Mouse (Mus musculus): ENCODE measurements around the gene AB124611. TPM values are rescaled to one million over a fixed set of nuclear protein-coding genes. Genes with fewer than 3 reads are reported as not detected.

AB124611 gene
- polyA plus RNA-seq, 1 experiment: 11.3 TPM

- H3K4me1 ChIP-seq (ENCODE audit: control insufficient read depth, insufficient read depth, low read length): no peaks in the 10 kb centered on the region
- TF ChIP-seq POLR2A (IDR thresholded peaks at IDR 0.05; ENCODE audit: borderline replicate concordance, extremely low read depth, low read depth, low read length): no peak
- no peak for TF ChIP-seq CTCF (IDR thresholded peaks at IDR 0.05; ENCODE audit: insufficient read depth, low read length)
- H3K4me3 ChIP-seq (replicated peaks; ENCODE audit: extremely low read depth, low read depth, low read length): no peak overlapping the region
- WGBS: 79% methylated on average over 12 of the region's 12 CpGs
- DNase-seq: no peak
Measured at GRCm38 (mm10) chr9:21498284-21498902, 27.6 kb upstream of the AB124611 start.

- TF ChIP-seq CTCF (IDR thresholded peaks at IDR 0.05; ENCODE audit: insufficient read depth, low read length) (no peak), POLR2A (IDR thresholded peaks at IDR 0.05; ENCODE audit: borderline replicate concordance, extremely low read depth, low read depth, low read length) (no peak)
- DNase-seq: no peak
- WGBS: 88% methylated on average over 8 of the region's 8 CpGs
- Histone ChIP-seq H3K4me1 (ENCODE audit: control insufficient read depth, insufficient read depth, low read length) (no peaks in the 10 kb centered on the region), H3K4me3 (replicated peaks; ENCODE audit: extremely low read depth, low read depth, low read length) (no peak overlapping the region)
Measured at GRCm38 (mm10) chr9:21503352-21503751, 22.6 kb upstream of the AB124611 start.

- DNase-seq: no peak
- TF ChIP-seq CTCF (IDR thresholded peaks at IDR 0.05; ENCODE audit: insufficient read depth, low read length) (no peak), POLR2A (IDR thresholded peaks at IDR 0.05; ENCODE audit: borderline replicate concordance, extremely low read depth, low read depth, low read length) (no peak)
- Histone ChIP-seq H3K4me3 (replicated peaks; ENCODE audit: extremely low read depth, low read depth, low read length) (no peak overlapping the region), H3K4me1 (ENCODE audit: control insufficient read depth, insufficient read depth, low read length) (peaks cover 8% of the 10 kb centered on the region; the same call in 1 of the 2 replicates)
Measured at GRCm38 (mm10) chr9:21505767-21506166, 20.2 kb upstream of the AB124611 start.

GRCm38 (mm10) chr9:21507753-21508430 lies 18.1 kb upstream of the AB124611 start:
- 83% methylated on average over 15 of the region's 15 CpGs for WGBS
- no peak for TF ChIP-seq CTCF (IDR thresholded peaks at IDR 0.05; ENCODE audit: insufficient read depth, low read length)
- no peak for TF ChIP-seq POLR2A (IDR thresholded peaks at IDR 0.05; ENCODE audit: borderline replicate concordance, extremely low read depth, low read depth, low read length)
- H3K4me3 ChIP-seq (replicated peaks; ENCODE audit: extremely low read depth, low read depth, low read length): no peak overlapping the region
- H3K4me1 ChIP-seq (ENCODE audit: control insufficient read depth, insufficient read depth, low read length): peaks cover 8% of the 10 kb centered on the region; the same call in 1 of the 2 replicates
- no peak for DNase-seq

GRCm38 (mm10) chr9:21508871-21509404 lies 17.0 kb upstream of the AB124611 start:
- Histone ChIP-seq H3K4me1 (ENCODE audit: control insufficient read depth, insufficient read depth, low read length) (peaks cover 8% of the 10 kb centered on the region; the same call in 1 of the 2 replicates), H3K4me3 (replicated peaks; ENCODE audit: extremely low read depth, low read depth, low read length) (no peak overlapping the region)
- no peak for DNase-seq
- 61% methylated on average over 7 of the region's 7 CpGs for WGBS
- TF ChIP-seq POLR2A (IDR thresholded peaks at IDR 0.05; ENCODE audit: borderline replicate concordance, extremely low read depth, low read depth, low read length) (no peak), CTCF (IDR thresholded peaks at IDR 0.05; ENCODE audit: insufficient read depth, low read length) (no peak)

GRCm38 (mm10) chr9:21509772-21510688 lies 15.9 kb upstream of the AB124611 start, which contains the start of gene Tmed1:
Gene Tmed1 (minus strand): TSS chr9:21510252.
- WGBS: under 1% methylated on average over 44 of the region's 44 CpGs
- H3K4me3 ChIP-seq (replicated peaks; ENCODE audit: extremely low read depth, low read depth, low read length): peak within 1 kb of the TSS; percentile 94
- peaks cover 8% of the 10 kb centered on the region; the same call in 1 of the 2 replicates for H3K4me1 ChIP-seq (ENCODE audit: control insufficient read depth, insufficient read depth, low read length)
- TF ChIP-seq CTCF (IDR thresholded peaks at IDR 0.05; ENCODE audit: insufficient read depth, low read length) (no peak), POLR2A (IDR thresholded peaks at IDR 0.05; ENCODE audit: borderline replicate concordance, extremely low read depth, low read depth, low read length) (peak; percentile 61; the same call in 1 of the 2 replicates)
- peak; percentile 95 for DNase-seq

- peaks cover 8% of the 10 kb centered on the region; the same call in 1 of the 2 replicates for H3K4me1 ChIP-seq (ENCODE audit: control insufficient read depth, insufficient read depth, low read length)
- peak overlapping the region; percentile 47 for H3K4me3 ChIP-seq (replicated peaks; ENCODE audit: extremely low read depth, low read depth, low read length)
- 2% methylated on average over 7 of the region's 7 CpGs for WGBS
- no peak for DNase-seq
- no peak for TF ChIP-seq POLR2A (IDR thresholded peaks at IDR 0.05; ENCODE audit: borderline replicate concordance, extremely low read depth, low read depth, low read length)
- no peak for TF ChIP-seq CTCF (IDR thresholded peaks at IDR 0.05; ENCODE audit: insufficient read depth, low read length)
Measured at GRCm38 (mm10) chr9:21510689-21511015, 15.3 kb upstream of the AB124611 start.

GRCm38 (mm10) chr9:21511052-21511451 lies 14.9 kb upstream of the AB124611 start:
- WGBS: 83% methylated on average over 9 of the region's 9 CpGs
- Histone ChIP-seq H3K4me3 (replicated peaks; ENCODE audit: extremely low read depth, low read depth, low read length) (no peak overlapping the region), H3K4me1 (ENCODE audit: control insufficient read depth, insufficient read depth, low read length) (peaks cover 8% of the 10 kb centered on the region; the same call in 1 of the 2 replicates)
- no peak for DNase-seq
- TF ChIP-seq POLR2A (IDR thresholded peaks at IDR 0.05; ENCODE audit: borderline replicate concordance, extremely low read depth, low read depth, low read length) (no peak), CTCF (IDR thresholded peaks at IDR 0.05; ENCODE audit: insufficient read depth, low read length) (no peak)

- 97% methylated on average over 4 of the region's 4 CpGs for WGBS
- Histone ChIP-seq H3K4me3 (replicated peaks; ENCODE audit: extremely low read depth, low read depth, low read length) (no peak overlapping the region), H3K4me1 (ENCODE audit: control insufficient read depth, insufficient read depth, low read length) (peaks cover 8% of the 10 kb centered on the region; the same call in 1 of the 2 replicates)
- TF ChIP-seq POLR2A (IDR thresholded peaks at IDR 0.05; ENCODE audit: borderline replicate concordance, extremely low read depth, low read depth, low read length): no peak
- no peak for TF ChIP-seq CTCF (IDR thresholded peaks at IDR 0.05; ENCODE audit: insufficient read depth, low read length)
- DNase-seq: no peak
Measured at GRCm38 (mm10) chr9:21513466-21513865, 12.5 kb upstream of the AB124611 start.

All from lung, adult 2 months (tissue).